Mouse (Mus musculus): ENCODE measurements around the gene Rab40b.

GRCm38 (mm10) chr11:121347036-121347435 lies 41.0 kb downstream of the Rab40b start:
- TF ChIP-seq MYC (IDR thresholded peaks at IDR 0.05; ENCODE audit: low read depth, low read length) (no peak), MEF2A (IDR thresholded peaks at IDR 0.05; ENCODE audit: borderline replicate concordance, low read depth, low read length) (no peak), MAX (IDR thresholded peaks at IDR 0.05; ENCODE audit: low read length) (no peak), GABPA (IDR thresholded peaks at IDR 0.05; ENCODE audit: insufficient replicate concordance, low read depth, low read length) (no peak), RAD21 (IDR thresholded peaks at IDR 0.05; ENCODE audit: low read depth, low read length) (no peak), CTCF (conservative IDR thresholded peaks at IDR 0.05 in 1 of 2, IDR thresholded peaks at IDR 0.05 in 1 of 2; ENCODE audit: low read depth in 2 of 2, low read length in 2 of 2) (no peak), CHD1 (IDR thresholded peaks at IDR 0.05; ENCODE audit: low read depth, low read length) (no peak), ELF1 (IDR thresholded peaks at IDR 0.05; ENCODE audit: low read depth, low read length) (no peak), TCF12 (IDR thresholded peaks at IDR 0.05; ENCODE audit: low read depth, low read length) (no peak), EP300 (IDR thresholded peaks at IDR 0.05; ENCODE audit: low read length) (no peak), BHLHE40 (IDR thresholded peaks at IDR 0.05; ENCODE audit: low read depth, low read length) (no peak), POLR2A (IDR thresholded peaks at IDR 0.05; ENCODE audit: low read depth, low read length) (no peak), E2F4 (IDR thresholded peaks at IDR 0.05; ENCODE audit: insufficient replicate concordance, low read depth, low read length) (no peak)
